ENCODE assay signal across 16 mouse cellular contexts in the genomic region with DNA sequence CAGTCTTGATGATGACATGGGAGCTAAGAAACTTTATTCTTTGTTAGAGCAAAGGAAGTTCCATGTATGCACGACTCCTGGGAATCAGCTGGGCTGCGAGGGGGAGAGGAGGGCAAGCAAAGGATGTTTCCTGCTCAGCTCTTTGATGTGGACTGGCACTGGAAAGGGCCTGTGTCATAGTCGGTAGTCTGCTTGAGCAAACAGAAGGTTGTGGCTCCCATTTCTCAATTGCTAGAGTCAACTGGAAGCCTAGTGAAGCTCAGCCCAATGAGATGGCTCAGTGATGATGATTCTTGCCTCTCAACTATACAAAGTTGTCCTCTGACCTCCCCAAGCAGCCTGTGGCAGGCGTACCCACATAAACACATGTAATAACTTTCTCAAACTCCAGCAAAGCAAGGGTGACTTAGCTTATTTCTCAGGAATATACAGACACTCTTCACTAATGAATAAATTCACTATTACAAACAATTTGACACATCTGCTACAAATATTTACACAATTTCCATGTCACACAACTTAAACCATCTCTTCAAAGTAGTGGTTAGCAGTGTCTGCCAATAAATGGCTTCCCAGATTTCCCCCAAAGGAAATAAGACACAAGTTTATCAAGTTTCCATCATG.
A peak's percentile ranks its signal among the peaks of the same experiment; 100 is the strongest.
DNase-seq lines count a peak whose midpoint lies in the region; ATAC-seq and TF ChIP-seq lines count a peak whose summit lies in the region.
"Had no signal": no experiment of that assay in that cellular context is flagged by ENCODE, and none has a peak within 500 bp of the region (broad histone marks: within the 10 kb centered on the region; RNA-seq: fewer than 3 reads in every experiment).

No protein-coding gene starts in this region.

- H3K4me1 ChIP-seq in limb, embryonic 15.5 days = no peaks in the 10 kb centered on the region
- no peaks in the 10 kb centered on the region for H3K4me1 ChIP-seq in limb, embryonic 10.5 days
- no peaks in the 10 kb centered on the region for H3K4me1 ChIP-seq in stomach, embryonic 14.5 days (ENCODE audit: control insufficient read depth, insufficient read depth, low read length)
- no peaks in the 10 kb centered on the region for H3K4me1 ChIP-seq in stomach, postnatal 0 days (replicated peaks; ENCODE audit: control insufficient read depth, insufficient read depth)
- H3K4me1 ChIP-seq in stomach, embryonic 15.5 days = no peaks in the 10 kb centered on the region; the same call in 1 of the 2 replicates
- H3K4me1 ChIP-seq: forebrain, embryonic 12.5 days; heart, embryonic 13.5 days; hindbrain, embryonic 15.5 days had no signal

- WGBS in limb, embryonic 15.5 days = 53% methylated on average over 4 of the region's 4 CpGs
- WGBS in limb, embryonic 10.5 days = 69% methylated on average over 4 of the region's 4 CpGs
- WGBS in stomach, embryonic 14.5 days = 53% methylated on average over 4 of the region's 4 CpGs
- WGBS in stomach, postnatal 0 days = 38% methylated on average over 4 of the region's 4 CpGs
- 35% methylated on average over 4 of the region's 4 CpGs for WGBS in stomach, embryonic 15.5 days

- no peaks in the 10 kb centered on the region for H3K9me3 ChIP-seq in limb, embryonic 15.5 days
- no peaks in the 10 kb centered on the region for H3K9me3 ChIP-seq in limb, embryonic 10.5 days (replicated peaks)
- H3K9me3 ChIP-seq in stomach, embryonic 14.5 days (ENCODE audit: control insufficient read depth, low read depth, low read length) = no peaks in the 10 kb centered on the region
- H3K9me3 ChIP-seq in stomach, postnatal 0 days (ENCODE audit: control insufficient read depth, low read length) = no peaks in the 10 kb centered on the region
- H3K9me3 ChIP-seq in stomach, embryonic 15.5 days = no peaks in the 10 kb centered on the region
- H3K9me3 ChIP-seq: forebrain, embryonic 12.5 days; heart, embryonic 13.5 days had no signal

- no peak overlapping the region for H3K4me3 ChIP-seq in limb, embryonic 15.5 days
- H3K4me3 ChIP-seq in limb, embryonic 10.5 days = no peak overlapping the region
- H3K4me3 ChIP-seq in stomach, embryonic 14.5 days (ENCODE audit: low read depth, low read length) = no peak overlapping the region
- H3K4me3 ChIP-seq in stomach, postnatal 0 days (ENCODE audit: low read depth, low read length) = no peak overlapping the region
- H3K4me3 ChIP-seq in stomach, embryonic 15.5 days (replicated peaks) = no peak overlapping the region
- H3K4me3 ChIP-seq: forebrain, embryonic 12.5 days; heart, embryonic 13.5 days; hindbrain, embryonic 15.5 days had no signal

- TF ChIP-seq EP300 in stomach, postnatal 0 days (optimal IDR thresholded peaks at IDR 0.05) = no peak

- no peak for TF ChIP-seq CTCF in stomach, postnatal 0 days (IDR thresholded peaks at IDR 0.05; ENCODE audit: low read depth)

- 0 out of 2 replicates have a peak overlapping the region, but pooled peaks have one; percentile 14 for H3K27ac ChIP-seq in limb, embryonic 15.5 days
- no peak overlapping the region for H3K27ac ChIP-seq in limb, embryonic 10.5 days
- H3K27ac ChIP-seq in stomach, embryonic 14.5 days (ENCODE audit: low read length) = peak overlapping the region; percentile 49; the same call in 1 of the 2 replicates
- no peak overlapping the region for H3K27ac ChIP-seq in stomach, postnatal 0 days (replicated peaks)
- peak overlapping the region; percentile 5; the same call in 1 of the 2 replicates for H3K27ac ChIP-seq in stomach, embryonic 15.5 days
- H3K27ac ChIP-seq: forebrain, embryonic 12.5 days; heart, embryonic 13.5 days; hindbrain, embryonic 15.5 days had no signal

- no peak for ATAC-seq in limb, embryonic 15.5 days (ENCODE audit: insufficient number of reproducible peaks, low FRiP score, low TSS enrichment, low read depth)
- ATAC-seq in stomach, embryonic 14.5 days (ENCODE audit: insufficient number of reproducible peaks, insufficient read depth, low FRiP score, low read depth) = peak; percentile 28; the same call in 1 of the 2 replicates
- ATAC-seq in stomach, postnatal 0 days (ENCODE audit: low FRiP score, low TSS enrichment) = no peak
- no peak for ATAC-seq in stomach, embryonic 15.5 days (ENCODE audit: insufficient read depth, low FRiP score, low read depth)
- ATAC-seq: forebrain, embryonic 16.5 days had no signal

- H3K36me3 ChIP-seq in limb, embryonic 15.5 days = no peaks in the 10 kb centered on the region
- no peaks in the 10 kb centered on the region for H3K36me3 ChIP-seq in limb, embryonic 10.5 days
- H3K36me3 ChIP-seq in stomach, embryonic 14.5 days (ENCODE audit: control insufficient read depth, insufficient read depth, low read length) = no peaks in the 10 kb centered on the region
- H3K36me3 ChIP-seq in stomach, postnatal 0 days (ENCODE audit: control insufficient read depth, insufficient read depth, low read length) = no peaks in the 10 kb centered on the region
- H3K36me3 ChIP-seq in stomach, embryonic 15.5 days = no peaks in the 10 kb centered on the region
- H3K36me3 ChIP-seq: forebrain, embryonic 12.5 days; heart, embryonic 13.5 days; hindbrain, embryonic 15.5 days had no signal

- DNase-seq in limb, embryonic 10.5 days (ENCODE audit: low spot score) = no peak
- no peak for DNase-seq in stomach, postnatal 0 days (ENCODE audit: low spot score)
- no peak for DNase-seq in thymus, postnatal 14 days
- DNase-seq: adrenal gland, adult 2 months; adrenal gland, postnatal 25 days; cerebellum, adult 2 months; cerebellum, postnatal 10 days; gastrocnemius, postnatal 14 days; heart, postnatal 36 days had no signal

- no peak overlapping the region for H3K9ac ChIP-seq in limb, embryonic 15.5 days
- no peak overlapping the region for H3K9ac ChIP-seq in stomach, embryonic 14.5 days (replicated peaks; ENCODE audit: low read depth, low read length)
- no peak overlapping the region for H3K9ac ChIP-seq in stomach, postnatal 0 days (ENCODE audit: low read length)
- no peak overlapping the region for H3K9ac ChIP-seq in stomach, embryonic 15.5 days
- H3K9ac ChIP-seq: forebrain, embryonic 12.5 days; heart, embryonic 13.5 days; hindbrain, embryonic 15.5 days had no signal

- H3K27me3 ChIP-seq in limb, embryonic 15.5 days = no peaks in the 10 kb centered on the region
- H3K27me3 ChIP-seq in limb, embryonic 10.5 days (ENCODE audit: low read depth, poor library complexity, severe bottlenecking) = no peaks in the 10 kb centered on the region
- H3K27me3 ChIP-seq in stomach, embryonic 14.5 days (ENCODE audit: control insufficient read depth, insufficient read depth, low read length) = no peaks in the 10 kb centered on the region
- H3K27me3 ChIP-seq in stomach, postnatal 0 days (ENCODE audit: control insufficient read depth, insufficient read depth, low read length) = no peaks in the 10 kb centered on the region
- H3K27me3 ChIP-seq in stomach, embryonic 15.5 days (replicated peaks) = no peaks in the 10 kb centered on the region
- H3K27me3 ChIP-seq: forebrain, embryonic 12.5 days; heart, embryonic 13.5 days; hindbrain, embryonic 15.5 days had no signal

- H3K4me2 ChIP-seq in limb, embryonic 15.5 days = no peak overlapping the region
- H3K4me2 ChIP-seq in stomach, embryonic 14.5 days (replicated peaks; ENCODE audit: low read depth, low read length) = no peak overlapping the region
- no peak overlapping the region for H3K4me2 ChIP-seq in stomach, postnatal 0 days (replicated peaks; ENCODE audit: low read depth)
- H3K4me2 ChIP-seq in stomach, embryonic 15.5 days = no peak overlapping the region
- H3K4me2 ChIP-seq: forebrain, embryonic 12.5 days; heart, embryonic 13.5 days; hindbrain, embryonic 15.5 days had no signal

Comparison
In these comparisons a context has a peak if more than half of its experiments do, and no peak if none do; other contexts are left out.
1. H3K27ac ChIP-seq: peak in limb, embryonic 15.5 days (single experiment), stomach, embryonic 14.5 days (single experiment) and stomach, embryonic 15.5 days (single experiment); none in limb, embryonic 10.5 days (single experiment) and stomach, postnatal 0 days (single experiment).